Mouse (Mus musculus): ENCODE data around the gene Adgrl1. TPM values are rescaled to one million over a fixed set of nuclear protein-coding genes. Genes with fewer than 3 reads are reported as not detected.
A peak's percentile ranks its signal among the peaks of the same experiment; 100 is the strongest.

Gene Adgrl1
- polyA plus RNA-seq, 1 experiment from 2014 or later = 19.7 TPM

DNA sequence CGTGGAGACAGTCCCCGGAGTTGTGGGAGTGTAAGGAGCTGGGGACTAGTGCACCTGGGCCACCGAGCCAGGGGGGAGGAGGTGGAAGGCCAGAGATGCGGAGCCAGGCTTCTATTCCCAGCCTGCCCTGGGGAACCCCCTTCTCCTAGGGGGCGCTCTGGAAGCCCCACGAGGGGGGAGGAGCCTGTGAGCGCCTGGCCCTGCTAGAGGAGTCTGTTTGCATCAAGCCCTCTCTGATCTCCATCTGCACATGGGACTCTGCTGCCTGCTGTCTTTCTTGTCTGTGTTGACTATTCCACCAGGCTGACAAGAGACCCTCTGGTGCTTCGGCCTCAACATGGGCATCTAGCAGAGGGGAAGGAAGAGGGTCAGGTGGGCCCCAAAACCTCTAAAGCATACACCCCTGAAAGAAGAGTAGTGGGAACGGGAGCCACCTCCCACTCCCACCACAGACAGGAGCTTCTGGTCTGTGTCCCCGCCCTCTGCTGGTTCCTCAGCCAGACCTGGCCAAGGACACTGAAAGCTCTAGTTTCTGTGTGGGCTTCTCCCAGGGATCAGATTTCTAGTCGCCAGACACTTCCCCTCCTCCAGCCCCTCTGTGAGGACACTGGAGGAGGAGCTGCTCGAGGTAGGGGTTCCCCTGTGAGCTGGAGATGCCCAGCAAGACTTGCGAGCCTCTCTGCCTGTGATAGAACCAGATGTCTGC is 3.2 kb downstream of the Adgrl1 start:
- no peak for ATAC-seq (ENCODE audit: borderline replicate concordance, extremely low read depth, low FRiP score, low TSS enrichment)
- H3K4me3 ChIP-seq = 0 out of 2 replicates have a peak overlapping the region, but pooled peaks have one; percentile 1
- no peak overlapping the region for H3K9ac ChIP-seq
- no peaks in the 10 kb centered on the region for H3K9me3 ChIP-seq
- H3K4me1 ChIP-seq = peaks cover 51% of the 10 kb centered on the region
- peak overlapping the region; percentile 95 for H3K4me2 ChIP-seq
- peak overlapping the region; percentile 62 for H3K27ac ChIP-seq
- H3K27me3 ChIP-seq = no peaks in the 10 kb centered on the region
- WGBS = 11% methylated on average over 12 of the region's 13 CpGs
- no peaks in the 10 kb centered on the region for H3K36me3 ChIP-seq

DNA sequence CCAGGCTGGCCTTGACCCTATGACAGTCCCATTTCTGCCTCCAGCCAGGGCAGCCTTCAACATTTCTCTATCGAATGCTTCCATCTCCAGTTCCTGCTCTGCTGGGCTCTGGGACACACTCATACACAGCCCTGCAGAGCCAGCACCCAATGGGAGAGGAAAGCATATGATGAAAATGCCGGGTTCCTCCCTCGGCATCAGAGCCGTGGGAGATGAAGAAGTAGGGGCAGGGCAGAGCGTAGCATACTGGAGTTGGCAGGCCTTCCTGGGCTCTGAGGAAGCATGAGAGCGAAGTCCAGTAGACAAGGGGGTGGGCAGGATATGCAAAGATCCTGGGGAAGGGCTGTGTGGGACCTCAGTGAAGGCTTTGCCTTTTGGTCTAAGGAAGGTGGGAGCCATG is 8.7 kb downstream of the Adgrl1 start:
- no peak overlapping the region for H3K9ac ChIP-seq
- ATAC-seq (ENCODE audit: borderline replicate concordance, extremely low read depth, low FRiP score, low TSS enrichment) = no peak
- H3K27me3 ChIP-seq = no peaks in the 10 kb centered on the region
- no peak overlapping the region for H3K4me3 ChIP-seq
- no peaks in the 10 kb centered on the region for H3K36me3 ChIP-seq
- peaks cover 65% of the 10 kb centered on the region for H3K4me1 ChIP-seq
- WGBS = 66% methylated on average over 6 of the region's 6 CpGs
- no peaks in the 10 kb centered on the region for H3K9me3 ChIP-seq
- no peak overlapping the region for H3K27ac ChIP-seq
- no peak overlapping the region for H3K4me2 ChIP-seq

DNA sequence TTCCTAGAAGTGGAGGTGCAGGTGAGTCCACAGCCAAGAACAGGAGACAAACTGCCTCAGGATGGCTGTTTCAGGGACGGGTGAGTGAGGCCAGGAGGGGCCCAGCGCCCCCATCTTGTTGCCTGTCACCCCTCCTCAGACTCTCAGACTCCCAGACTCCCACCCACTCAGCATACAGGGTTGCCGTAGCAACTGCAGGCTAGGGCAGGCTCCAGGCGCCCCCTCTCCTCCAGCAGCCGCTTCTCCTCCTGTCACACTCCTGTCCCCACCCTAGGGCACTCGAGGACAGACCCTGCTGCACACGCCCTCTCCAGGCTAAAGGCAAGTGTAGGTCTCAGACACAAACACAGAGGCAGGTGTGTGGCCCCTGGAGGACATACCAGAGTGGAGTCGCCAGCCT is 9.4 kb downstream of the Adgrl1 start:
- Histone ChIP-seq H3K4me1 (peaks cover 65% of the 10 kb centered on the region), H3K9ac (no peak overlapping the region), H3K36me3 (no peaks in the 10 kb centered on the region), H3K9me3 (no peaks in the 10 kb centered on the region), H3K4me3 (no peak overlapping the region), H3K27me3 (no peaks in the 10 kb centered on the region), H3K4me2 (no peak overlapping the region), H3K27ac (no peak overlapping the region)
- no peak; the same call in 1 of the 2 replicates for ATAC-seq (ENCODE audit: borderline replicate concordance, extremely low read depth, low FRiP score, low TSS enrichment)
- WGBS = 28% methylated on average over 8 of the region's 8 CpGs

DNA sequence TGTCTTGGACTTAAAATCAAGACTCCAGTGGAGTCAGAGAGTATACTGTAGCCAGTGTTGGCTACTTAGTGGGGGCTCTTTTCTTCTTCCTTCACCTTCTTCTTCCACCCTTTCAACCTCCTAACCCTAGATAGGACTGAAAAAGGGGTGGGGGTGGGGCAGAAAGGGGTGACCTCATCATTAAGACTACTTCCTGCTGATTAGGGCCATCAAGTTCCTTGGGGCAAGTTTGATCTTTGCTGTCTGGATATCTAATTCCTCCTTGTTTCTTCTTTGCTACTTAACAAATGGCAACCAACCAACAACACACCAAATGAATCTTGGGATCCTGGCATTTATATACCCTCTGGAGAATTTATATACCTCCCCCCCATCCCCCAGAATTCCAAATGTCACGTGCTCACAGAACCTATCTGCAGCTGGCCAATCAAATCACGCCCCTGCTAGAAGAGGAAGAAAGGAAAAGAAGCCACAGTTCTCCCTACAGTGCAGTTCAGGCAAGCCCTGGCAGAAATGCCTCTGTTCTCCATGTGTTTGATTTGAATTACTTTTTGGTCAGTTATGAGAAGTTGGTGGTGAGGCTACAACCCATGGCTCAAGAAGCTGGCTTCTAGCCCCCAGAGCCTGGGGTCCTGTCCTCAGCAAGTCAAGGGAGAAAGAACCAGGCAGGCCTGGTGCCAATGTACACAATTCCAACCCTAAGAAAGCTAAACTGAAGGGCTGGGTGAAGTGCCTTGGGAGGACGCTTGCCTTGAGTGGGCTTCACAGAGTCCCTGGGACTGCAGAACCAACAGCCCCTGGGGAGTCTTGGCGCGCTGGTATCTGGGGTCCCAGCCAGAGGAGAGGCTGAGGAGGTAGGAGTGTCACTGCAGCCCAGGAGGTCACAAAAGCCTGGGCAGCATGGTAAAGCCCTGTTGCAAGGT is 12.2 kb downstream of the Adgrl1 start:
- Histone ChIP-seq H3K36me3 (no peaks in the 10 kb centered on the region), H3K4me2 (peak overlapping the region; percentile 11; the same call in 1 of the 2 replicates), H3K9ac (no peak overlapping the region), H3K27ac (peak overlapping the region; percentile 78), H3K4me3 (no peak overlapping the region), H3K9me3 (no peaks in the 10 kb centered on the region), H3K27me3 (no peaks in the 10 kb centered on the region), H3K4me1 (peaks cover 65% of the 10 kb centered on the region)
- 51% methylated on average over 5 of the region's 5 CpGs for WGBS
- peak; percentile 30; the same call in 1 of the 2 replicates for ATAC-seq (ENCODE audit: borderline replicate concordance, extremely low read depth, low FRiP score, low TSS enrichment)

DNA sequence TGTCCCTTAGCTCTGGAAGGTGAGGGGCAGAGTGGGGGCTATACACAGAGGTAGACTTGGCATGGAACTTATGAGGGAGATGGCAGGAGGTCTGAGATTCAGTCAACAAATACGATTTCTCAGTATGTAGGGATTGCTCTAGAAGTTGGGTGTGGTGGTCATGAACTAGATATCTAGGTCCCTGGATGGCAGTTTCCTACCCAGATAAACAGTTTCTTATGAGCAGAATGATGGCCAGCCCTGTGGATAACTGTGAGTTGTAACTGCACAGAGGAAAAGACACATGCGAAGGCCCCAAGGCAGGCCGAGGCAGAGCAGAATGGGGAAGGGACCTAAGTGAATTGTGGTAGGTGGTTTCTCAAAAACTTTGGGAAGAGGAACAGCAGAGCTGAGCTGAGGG is 14.3 kb downstream of the Adgrl1 start:
- no peaks in the 10 kb centered on the region for H3K9me3 ChIP-seq
- H3K27ac ChIP-seq = no peak overlapping the region
- no peak overlapping the region for H3K9ac ChIP-seq
- 83% methylated on average over 3 of the region's 3 CpGs for WGBS
- no peak overlapping the region for H3K4me3 ChIP-seq
- peaks cover 7% of the 10 kb centered on the region; the same call in 1 of the 2 replicates for H3K36me3 ChIP-seq
- no peak for ATAC-seq (ENCODE audit: borderline replicate concordance, extremely low read depth, low FRiP score, low TSS enrichment)
- H3K4me2 ChIP-seq = no peak overlapping the region
- no peaks in the 10 kb centered on the region for H3K27me3 ChIP-seq
- H3K4me1 ChIP-seq = peaks cover 57% of the 10 kb centered on the region

DNA sequence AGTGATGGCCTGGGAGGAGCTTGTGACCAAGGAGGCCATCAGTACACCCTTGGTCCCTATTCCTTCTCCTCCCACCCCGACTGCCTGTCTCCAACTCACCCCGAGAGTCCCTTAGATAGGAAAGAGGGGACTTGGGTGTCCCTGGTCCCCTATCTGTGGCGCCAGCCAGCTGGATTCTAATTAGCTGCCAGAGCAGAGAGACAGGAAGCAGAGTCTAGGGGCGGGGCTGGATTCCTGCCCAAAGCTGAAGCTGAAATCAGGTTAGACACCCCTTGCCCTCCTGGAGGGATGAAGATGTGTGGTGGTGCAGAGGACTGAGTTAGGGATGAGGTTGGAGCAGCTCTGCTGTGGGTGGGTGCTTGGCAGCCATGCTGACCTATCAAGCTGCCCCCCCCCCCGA is 15.0 kb downstream of the Adgrl1 start:
- H3K9ac ChIP-seq = no peak overlapping the region
- peaks cover 13% of the 10 kb centered on the region; the same call in 1 of the 2 replicates for H3K36me3 ChIP-seq
- no peak overlapping the region for H3K4me2 ChIP-seq
- H3K4me3 ChIP-seq = no peak overlapping the region
- peak; percentile 34; the same call in 1 of the 2 replicates for ATAC-seq (ENCODE audit: borderline replicate concordance, extremely low read depth, low FRiP score, low TSS enrichment)
- no peaks in the 10 kb centered on the region for H3K27me3 ChIP-seq
- WGBS = 37% methylated on average over 5 of the region's 5 CpGs
- H3K27ac ChIP-seq = no peak overlapping the region
- no peaks in the 10 kb centered on the region for H3K9me3 ChIP-seq
- H3K4me1 ChIP-seq = peaks cover 51% of the 10 kb centered on the region

DNA sequence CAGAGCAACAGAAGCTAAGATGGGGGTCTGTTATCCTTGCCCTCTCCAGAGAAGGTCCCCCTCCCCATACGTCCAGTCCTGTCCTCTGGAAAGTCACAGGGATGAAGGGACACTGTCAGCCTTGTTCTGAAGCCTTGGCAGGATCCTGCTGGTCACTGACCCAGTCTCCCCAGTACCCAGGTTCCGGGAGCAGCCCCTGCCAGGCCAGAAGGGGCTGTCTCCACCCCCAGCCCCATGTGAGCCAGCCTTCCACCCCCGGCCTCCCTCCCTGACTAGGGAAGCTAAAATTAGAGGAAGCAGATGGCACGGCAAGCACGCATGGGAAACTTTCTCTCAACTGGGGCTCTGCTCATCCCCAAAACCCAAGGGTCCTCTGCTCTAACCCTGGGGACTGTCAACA is 16.1 kb downstream of the Adgrl1 start:
- no peaks in the 10 kb centered on the region for H3K27me3 ChIP-seq
- H3K36me3 ChIP-seq = peaks cover 20% of the 10 kb centered on the region

DNA sequence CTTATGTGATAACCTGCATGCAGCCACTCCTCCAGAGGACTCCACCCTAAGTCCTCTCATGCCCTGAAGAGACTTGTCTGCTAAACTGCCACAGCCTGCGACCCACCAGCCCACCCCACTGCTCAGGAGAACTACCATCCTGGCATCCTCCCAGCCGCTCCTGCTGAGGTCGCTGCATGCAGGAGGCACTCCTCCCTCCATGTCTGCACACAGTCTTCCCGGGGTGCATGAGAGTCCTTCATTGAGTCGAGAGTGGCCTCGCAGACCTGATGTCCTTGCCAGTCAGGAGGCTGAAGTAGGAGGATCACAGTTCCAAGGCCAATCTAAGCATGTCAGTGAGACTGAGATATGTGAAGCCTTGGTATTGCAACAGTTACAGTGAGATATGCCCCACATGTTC is 17.7 kb downstream of the Adgrl1 start:
- Histone ChIP-seq H3K9ac (no peak overlapping the region), H3K27ac (no peak overlapping the region), H3K4me3 (no peak overlapping the region), H3K9me3 (no peaks in the 10 kb centered on the region), H3K27me3 (no peaks in the 10 kb centered on the region), H3K4me2 (no peak overlapping the region), H3K4me1 (peaks cover 26% of the 10 kb centered on the region), H3K36me3 (peaks cover 29% of the 10 kb centered on the region)
- ATAC-seq (ENCODE audit: borderline replicate concordance, extremely low read depth, low FRiP score, low TSS enrichment) = no peak
- WGBS = 56% methylated on average over 6 of the region's 6 CpGs

More for the DNA sequence above, 16.1 kb downstream of the Adgrl1 start:
- Histone ChIP-seq H3K27ac (no peak overlapping the region), H3K4me3 (no peak overlapping the region), H3K4me2 (no peak overlapping the region), H3K4me1 (peaks cover 40% of the 10 kb centered on the region), H3K9me3 (no peaks in the 10 kb centered on the region), H3K9ac (no peak overlapping the region)
- ATAC-seq (ENCODE audit: borderline replicate concordance, extremely low read depth, low FRiP score, low TSS enrichment) = no peak
- 75% methylated on average over 5 of the region's 5 CpGs for WGBS

DNA sequence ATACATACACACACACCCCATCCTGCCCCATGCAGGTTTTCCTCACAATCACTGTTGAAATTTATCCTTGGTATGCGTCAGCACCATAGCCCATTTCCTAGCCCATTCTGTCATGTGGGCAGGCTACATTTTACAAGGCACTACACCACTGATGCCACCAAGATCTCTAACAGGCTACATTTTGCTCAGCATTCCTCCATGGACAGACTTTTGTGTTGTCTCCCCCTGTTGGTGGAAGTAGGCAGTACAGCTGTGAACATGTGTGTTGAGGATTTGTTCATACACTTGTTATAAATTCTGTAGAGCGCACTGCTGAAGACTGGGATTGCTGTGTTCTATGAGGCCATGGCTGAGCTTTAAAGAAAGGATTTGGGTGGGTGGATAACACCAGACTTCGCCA is 21.7 kb downstream of the Adgrl1 start:
- Histone ChIP-seq H3K4me3 (no peak overlapping the region), H3K36me3 (peaks cover 52% of the 10 kb centered on the region)
- no peak for ATAC-seq (ENCODE audit: borderline replicate concordance, extremely low read depth, low FRiP score, low TSS enrichment)

DNA sequence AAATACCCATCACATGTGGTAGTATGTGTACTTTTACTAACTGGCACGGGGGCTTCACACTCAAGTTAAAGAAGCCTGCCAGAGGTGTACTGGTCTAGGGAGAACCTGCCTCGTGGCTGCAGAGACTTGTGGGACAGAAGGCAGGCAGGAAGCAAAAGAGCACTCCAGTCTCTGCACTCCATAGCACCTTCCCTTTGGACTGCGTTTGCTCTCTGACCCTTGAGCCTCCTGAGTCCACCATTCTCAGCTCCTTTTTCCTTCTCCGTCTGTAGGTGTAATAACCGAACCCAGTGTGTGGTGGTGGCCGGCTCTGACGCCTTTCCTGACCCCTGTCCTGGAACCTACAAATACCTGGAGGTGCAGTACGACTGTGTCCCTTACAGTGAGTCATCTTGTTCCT is 22.8 kb downstream of the Adgrl1 start:
- H3K27ac ChIP-seq = no peak overlapping the region
- no peak overlapping the region for H3K4me3 ChIP-seq
- H3K27me3 ChIP-seq = no peaks in the 10 kb centered on the region
- H3K4me1 ChIP-seq = no peaks in the 10 kb centered on the region
- H3K9me3 ChIP-seq = no peaks in the 10 kb centered on the region
- no peak overlapping the region for H3K9ac ChIP-seq
- peaks cover 52% of the 10 kb centered on the region for H3K36me3 ChIP-seq
- ATAC-seq (ENCODE audit: borderline replicate concordance, extremely low read depth, low FRiP score, low TSS enrichment) = no peak
- H3K4me2 ChIP-seq = no peak overlapping the region
- 89% methylated on average over 8 of the region's 8 CpGs for WGBS

More for the DNA sequence above, 21.7 kb downstream of the Adgrl1 start:
- Histone ChIP-seq H3K27me3 (no peaks in the 10 kb centered on the region), H3K9ac (no peak overlapping the region), H3K9me3 (no peaks in the 10 kb centered on the region), H3K27ac (no peak overlapping the region), H3K4me1 (no peaks in the 10 kb centered on the region), H3K4me2 (no peak overlapping the region)
- 66% methylated on average over 3 of the region's 3 CpGs for whole genome bisulfite sequencing

DNA sequence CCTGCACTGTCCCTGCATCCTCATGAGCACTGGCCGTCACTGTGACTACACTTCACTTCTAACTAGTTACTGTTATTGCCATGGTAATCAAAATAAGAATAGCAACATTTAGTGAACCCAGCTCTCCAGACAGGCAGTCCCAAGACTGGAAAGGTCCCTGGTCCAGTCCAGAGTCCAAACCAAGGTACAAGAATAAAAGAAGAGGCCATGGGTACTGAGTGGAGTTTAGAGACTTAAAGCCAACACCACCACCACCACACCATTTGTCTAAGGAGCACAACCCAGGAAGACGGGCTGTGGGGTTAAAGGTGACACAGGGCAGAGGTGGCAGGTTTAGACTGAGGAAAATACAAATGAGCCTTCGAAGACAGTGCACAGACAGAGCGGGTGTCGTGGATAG is 24.7 kb downstream of the Adgrl1 start:
- no peak overlapping the region for H3K4me3 ChIP-seq
- H3K27ac ChIP-seq = no peak overlapping the region
- no peak overlapping the region for H3K9ac ChIP-seq
- no peaks in the 10 kb centered on the region for H3K4me1 ChIP-seq
- H3K27me3 ChIP-seq = no peaks in the 10 kb centered on the region
- H3K4me2 ChIP-seq = no peak overlapping the region
- H3K36me3 ChIP-seq = peaks cover 45% of the 10 kb centered on the region
- 73% methylated on average over 5 of the region's 5 CpGs for WGBS
- ATAC-seq (ENCODE audit: borderline replicate concordance, extremely low read depth, low FRiP score, low TSS enrichment) = no peak
- H3K9me3 ChIP-seq = no peaks in the 10 kb centered on the region

DNA sequence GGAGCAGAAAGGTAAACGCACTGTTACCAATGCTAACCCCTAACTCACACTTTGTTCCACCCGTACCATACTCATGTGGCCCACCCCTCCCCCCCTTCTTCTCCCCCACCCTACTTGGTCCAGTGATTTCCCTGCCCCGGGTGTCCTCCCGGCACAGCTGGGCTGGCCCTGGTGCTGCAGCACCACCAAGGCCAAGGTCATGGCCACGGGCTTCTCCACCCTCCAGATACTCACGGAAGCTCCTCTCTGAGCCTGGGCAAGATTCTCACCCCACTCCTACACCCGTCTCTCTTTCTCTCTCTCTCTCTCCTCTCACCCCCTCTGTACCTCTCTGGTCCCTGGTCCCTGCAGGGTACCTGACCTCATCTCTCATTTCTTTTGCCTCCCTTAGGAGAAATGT is 26.4 kb downstream of the Adgrl1 start:
- no peak overlapping the region for H3K4me2 ChIP-seq
- no peak overlapping the region for H3K4me3 ChIP-seq
- no peaks in the 10 kb centered on the region for H3K4me1 ChIP-seq
- no peak overlapping the region for H3K9ac ChIP-seq
- no peaks in the 10 kb centered on the region for H3K27me3 ChIP-seq
- H3K9me3 ChIP-seq = no peaks in the 10 kb centered on the region
- no peak for ATAC-seq (ENCODE audit: borderline replicate concordance, extremely low read depth, low FRiP score, low TSS enrichment)
- peaks cover 51% of the 10 kb centered on the region for H3K36me3 ChIP-seq
- H3K27ac ChIP-seq = no peak overlapping the region
- 41% methylated on average over 7 of the region's 7 CpGs for WGBS
